Mouse (Mus musculus): ENCODE data around the gene Apoc2. TPM values are rescaled to one million over a fixed set of nuclear protein-coding genes. Genes with fewer than 3 reads are reported as not detected.

The Apoc2 gene
- polyA plus RNA-seq (2012; rRNA removed), result 1,005 and 1,068 TPM in 2 replicates

GRCm38 (mm10) chr7:19677872-19678271 lies at the start of gene Apoc2:
Apoc2 (minus strand) TSS chr7:19677941.

GRCm38 (mm10) chr7:19715239-19716054 lies 37.7 kb upstream of the Apoc2 start, which contains the start of gene Tomm40:
Tomm40 (minus strand) TSS chr7:19715438.

GRCm38 (mm10) chr7:19698907-19699826 lies 21.4 kb upstream of the Apoc2 start, which contains the start of gene Apoe:
Apoe (minus strand) TSS chr7:19699188.

GRCm38 (mm10) chr7:19691873-19692865 lies 14.4 kb upstream of the Apoc2 start, which contains the start of gene Apoc1:
Apoc1 (minus strand) TSS chr7:19692660.

GRCm38 (mm10) chr7:19681202-19681694 lies 3.5 kb upstream of the Apoc2 start, which contains the start of the genes Gm44805 and Apoc4:
Gm44805 (minus strand) TSS chr7:19681423.
Apoc4 (minus strand) TSS chr7:19681479.

GRCm38 (mm10) chr7:19664955-19665841 lies 12.5 kb downstream of the Apoc2 start, which contains the start of gene Clptm1:
Clptm1 (minus strand) TSS chr7:19665033.

GRCm38 (mm10) chr7:19629361-19629734 lies 48.4 kb downstream of the Apoc2 start, which contains the start of gene Relb:
Relb (minus strand) TSS chr7:19629438.

Other genes with a start within 250 kb of the Apoc2 start
- gene Mark4, start 219.1 kb downstream of the Apoc2 start, polyA plus RNA-seq (2012; rRNA removed), result 4.5 and 4.8 TPM in 2 replicates
- 2.2 and 2.4 TPM in 2 replicates for gene Exoc3l2, start 214.6 kb downstream of the Apoc2 start, polyA plus RNA-seq (2012; rRNA removed)
- 2.2 and 2.5 TPM in 2 replicates for gene Bloc1s3, start 169.6 kb downstream of the Apoc2 start, polyA plus RNA-seq (2012; rRNA removed)
- 36.0 and 40.0 TPM in 2 replicates for gene Trappc6a, start 169.5 kb downstream of the Apoc2 start, polyA plus RNA-seq (2012; rRNA removed)
- 0.02 and 0.06 TPM in 2 replicates for gene Nkpd1, start 160.1 kb downstream of the Apoc2 start, polyA plus RNA-seq (2012; rRNA removed)
- gene Ppp1r37, start 114.9 kb downstream of the Apoc2 start, polyA plus RNA-seq (2012; rRNA removed), result 21.3 and 26.8 TPM in 2 replicates
- gene Zfp296, start 100.7 kb downstream of the Apoc2 start, polyA plus RNA-seq (2012; rRNA removed), result 0.81 and 0.85 TPM in 2 replicates
- gene Gemin7, start 100.3 kb downstream of the Apoc2 start, polyA plus RNA-seq (2012; rRNA removed), result 28.8 and 31.3 TPM in 2 replicates
- 17.9 and 24.7 TPM in 2 replicates for gene Clasrp, start 73.5 kb downstream of the Apoc2 start, polyA plus RNA-seq (2012; rRNA removed)
- 2.1 and 2.4 TPM in 2 replicates for gene Relb, start 48.5 kb downstream of the Apoc2 start, polyA plus RNA-seq (2012; rRNA removed)
- gene Clptm1, start 12.9 kb downstream of the Apoc2 start, polyA plus RNA-seq (2012; rRNA removed), result 27.7 and 29.1 TPM in 2 replicates
- 12.7 and 26.8 TPM in 2 replicates for gene Gm44805, start 3.5 kb upstream of the Apoc2 start, polyA plus RNA-seq (2012; rRNA removed)
- gene Apoc4, start 3.5 kb upstream of the Apoc2 start, polyA plus RNA-seq (2012; rRNA removed), result 1,034 and 1,247 TPM in 2 replicates
- gene Apoc1, start 14.7 kb upstream of the Apoc2 start, polyA plus RNA-seq (2012; rRNA removed), result 1,023 and 1,218 TPM in 2 replicates
- 14,325 and 17,049 TPM in 2 replicates for gene Apoe, start 21.2 kb upstream of the Apoc2 start, polyA plus RNA-seq (2012; rRNA removed)
- 37.0 and 43.6 TPM in 2 replicates for gene Tomm40, start 37.5 kb upstream of the Apoc2 start, polyA plus RNA-seq (2012; rRNA removed)
- gene Nectin2, start 72.5 kb upstream of the Apoc2 start, polyA plus RNA-seq (2012; rRNA removed), result 27.6 and 31.3 TPM in 2 replicates
- 11.0 and 11.6 TPM in 2 replicates for gene Bcam, start 93.1 kb upstream of the Apoc2 start, polyA plus RNA-seq (2012; rRNA removed)
- gene Cblc, start 118.9 kb upstream of the Apoc2 start, polyA plus RNA-seq (2012; rRNA removed), result 4.6 and 5.1 TPM in 2 replicates
- 4.7 and 4.8 TPM in 2 replicates for gene Bcl3, start 144.8 kb upstream of the Apoc2 start, polyA plus RNA-seq (2012; rRNA removed)
- gene Gm19345, start 174.1 kb upstream of the Apoc2 start, polyA plus RNA-seq (2012; rRNA removed), result 0.10 and 0.15 TPM in 2 replicates
- 0.06 and 0.13 TPM in 2 replicates for gene Ceacam16, start 183.4 kb upstream of the Apoc2 start, polyA plus RNA-seq (2012; rRNA removed)
- gene Ceacam19, start 210.0 kb upstream of the Apoc2 start, polyA plus RNA-seq (2012; rRNA removed), result not detected in 2 replicates
- gene Pvr, start 243.2 kb upstream of the Apoc2 start, polyA plus RNA-seq (2012; rRNA removed), result 5.7 and 6.1 TPM in 2 replicates

Measured in liver, embryonic 18 days (tissue).